Mouse (Mus musculus): ENCODE data around the gene Greb1.

Greb1 gene

DNA sequence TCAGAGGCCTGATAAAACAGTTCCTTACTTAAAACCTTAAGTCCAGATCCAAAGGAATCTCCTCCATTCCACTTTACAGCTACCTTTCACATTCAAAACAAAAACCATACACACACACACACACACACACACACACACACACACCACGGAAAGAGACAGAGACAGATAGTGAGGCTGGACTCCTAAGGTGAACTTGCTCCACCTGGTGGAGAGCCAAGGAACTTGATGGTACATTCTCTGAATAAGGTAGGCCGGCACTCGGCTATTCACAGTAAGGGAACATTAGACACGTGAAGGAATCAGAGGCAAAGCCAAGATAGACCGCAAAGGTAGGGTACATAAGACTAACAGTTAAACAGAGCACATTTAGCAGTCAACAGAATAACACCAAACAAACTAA is 4.8 kb upstream of the Greb1 start:
- peak; percentile 29 to 65 for DNase-seq (ENCODE audit: low spot score in 2 of 2)

DNA sequence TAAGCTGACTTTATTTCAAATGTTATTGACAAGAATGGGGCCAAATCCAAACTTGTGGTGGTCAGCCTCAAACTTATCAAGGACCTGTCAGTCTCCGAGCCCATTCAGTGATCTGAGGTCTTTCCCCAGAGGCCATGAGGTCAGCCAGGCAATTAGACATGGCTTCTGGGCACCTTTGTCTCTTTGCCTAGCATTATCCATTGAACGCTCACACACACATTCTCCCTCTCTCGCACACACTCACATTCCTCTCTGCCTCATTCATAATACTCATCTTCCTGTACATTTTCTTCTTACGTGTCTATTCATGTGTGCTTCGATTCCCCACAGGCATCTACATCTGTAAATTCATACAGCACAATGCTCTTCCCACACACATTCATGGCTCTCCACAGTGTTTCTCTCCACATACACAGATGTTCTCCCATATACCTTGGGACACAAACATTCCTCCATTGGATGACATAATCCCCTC is 3.3 kb upstream of the Greb1 start:
- DNase-seq (ENCODE audit: low spot score in 2 of 2): no peak

GRCm38 (mm10) chr12:16803237-16803955 is 2.7 kb upstream of the Greb1 start:
- no peak for DNase-seq (ENCODE audit: low spot score in 2 of 2)

DNA sequence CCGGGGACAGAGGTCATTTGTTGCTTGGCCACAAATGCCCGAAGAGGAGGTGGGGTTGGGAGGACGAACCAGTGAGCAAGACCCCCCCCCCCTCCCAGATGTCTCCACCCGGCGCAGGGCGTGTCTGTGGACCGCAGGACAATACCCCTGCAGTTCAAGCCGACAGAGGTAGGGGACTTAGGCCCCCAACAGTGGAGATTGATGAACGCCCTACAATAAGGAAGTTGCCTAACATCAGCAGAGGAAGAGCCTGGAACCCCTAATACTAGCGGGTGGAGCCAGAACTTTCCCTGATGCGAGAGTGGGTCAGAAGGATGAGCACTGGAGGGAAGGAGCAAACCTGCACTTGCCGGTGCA is 251 bp upstream of the Greb1 start:
- DNase-seq (ENCODE audit: low spot score in 2 of 2): no peak

- no peak for DNase-seq (ENCODE audit: low spot score in 2 of 2)
These were observed 793 bp downstream of the Greb1 start for GRCm38 (mm10) chr12:16799928-16800258.

DNA sequence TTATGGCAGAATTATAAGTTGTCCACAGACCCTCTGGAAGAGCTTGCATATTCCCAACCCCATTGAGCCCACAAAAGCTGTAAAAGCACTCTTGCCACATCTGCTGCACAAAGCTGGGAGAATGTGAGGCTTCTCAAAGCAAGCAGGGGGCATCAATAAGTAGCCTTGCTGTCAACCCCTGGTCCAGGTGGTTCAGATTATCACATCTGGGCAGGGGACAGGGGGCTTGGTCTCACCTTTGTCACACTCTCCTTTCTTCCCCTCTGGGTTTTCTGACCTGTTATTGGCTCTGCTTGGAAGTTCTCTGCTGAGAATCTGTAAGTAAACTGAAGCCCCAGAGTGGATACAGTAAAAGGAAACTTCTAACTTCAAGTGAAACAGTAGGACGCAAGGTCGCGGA is 1.8 kb downstream of the Greb1 start:
- DNase-seq (ENCODE audit: low spot score in 2 of 2): no peak

DNA sequence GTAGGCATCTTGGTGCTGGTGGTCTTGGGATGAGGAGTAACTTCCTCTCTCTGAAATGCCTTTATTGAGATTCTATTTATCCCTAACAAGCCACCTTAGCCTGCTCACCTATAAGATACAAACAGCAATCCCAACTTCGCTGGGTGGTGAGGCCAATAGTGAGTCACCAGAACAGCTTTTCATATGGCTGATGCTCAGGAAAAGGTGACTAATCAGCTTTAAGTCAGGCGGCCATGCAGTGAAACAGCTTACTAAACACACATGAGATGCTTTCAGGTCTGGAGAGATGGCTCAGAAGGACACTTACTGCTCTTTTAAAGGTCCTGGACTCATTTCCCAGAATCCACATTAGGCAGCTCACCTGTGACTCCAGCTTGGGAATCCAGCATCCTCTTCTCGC is 4.9 kb downstream of the Greb1 start:
- no peak for DNase-seq (ENCODE audit: low spot score in 2 of 2)

- no peak for DNase-seq (ENCODE audit: low spot score in 2 of 2)
These were observed 7.3 kb downstream of the Greb1 start for GRCm38 (mm10) chr12:16793371-16793770.

DNA sequence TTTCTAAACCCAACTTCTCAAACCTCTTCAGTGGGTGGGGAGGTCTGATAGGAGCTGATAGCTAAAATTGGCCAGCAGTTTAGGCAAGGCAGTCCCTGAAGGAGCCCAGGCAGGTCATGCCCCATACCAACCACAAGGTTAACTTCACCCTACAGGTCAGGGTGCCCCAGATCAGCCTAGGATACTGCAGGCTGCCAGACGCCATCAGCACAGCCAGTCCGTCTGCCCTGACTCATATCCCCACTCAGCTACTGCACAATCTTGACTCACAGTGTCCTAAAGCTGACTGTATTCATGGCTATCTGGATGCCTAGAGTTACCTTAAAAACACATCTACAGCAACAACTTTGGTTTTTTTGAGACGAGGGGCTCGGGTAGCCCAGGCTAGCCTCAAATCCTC is 10.2 kb downstream of the Greb1 start:
- DNase-seq (ENCODE audit: low spot score in 2 of 2): no peak

DNA sequence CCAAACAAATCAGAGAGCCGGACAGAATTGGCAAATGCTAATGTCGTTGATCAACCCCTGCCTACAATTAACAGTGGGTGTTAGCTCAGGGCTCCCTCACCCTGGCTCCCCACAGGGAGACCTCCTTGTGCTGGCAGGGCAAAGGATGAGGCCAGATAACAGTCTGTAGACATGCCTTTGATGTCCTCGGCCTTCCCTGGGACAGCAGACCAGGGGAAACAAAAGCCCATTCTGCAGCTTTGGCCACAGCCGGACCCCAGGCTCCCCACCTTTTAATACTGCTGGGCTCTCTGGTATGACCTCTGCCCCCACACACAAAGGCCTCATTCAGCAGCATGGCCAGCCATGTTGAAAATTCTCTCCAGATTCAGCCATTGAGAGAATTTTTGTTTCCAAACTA is 10.9 kb downstream of the Greb1 start:
- DNase-seq (ENCODE audit: low spot score in 2 of 2): no peak

DNA sequence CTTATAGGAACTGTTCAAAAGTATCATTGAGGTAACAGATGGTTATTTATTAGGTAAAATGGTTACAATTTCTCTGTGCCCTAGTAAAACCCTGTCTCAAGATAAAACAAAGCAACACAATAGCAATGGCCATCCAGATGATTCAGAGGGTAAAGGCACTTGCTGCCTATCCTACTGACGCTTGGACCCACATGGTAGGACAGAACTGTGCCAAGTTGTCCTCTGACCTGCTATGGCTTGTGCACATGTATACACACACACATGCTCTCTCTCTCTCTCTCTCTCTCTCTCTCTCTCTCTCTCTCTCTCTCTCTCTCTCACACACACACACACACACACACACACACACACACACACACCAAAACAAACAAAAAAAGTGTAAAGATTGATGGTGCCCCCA is 11.5 kb downstream of the Greb1 start:
- DNase-seq (ENCODE audit: low spot score in 2 of 2): no peak

GRCm38 (mm10) chr12:16788600-16788999 is 12.1 kb downstream of the Greb1 start:
- no peak for DNase-seq (ENCODE audit: low spot score in 2 of 2)

GRCm38 (mm10) chr12:16781034-16781746 is 19.5 kb downstream of the Greb1 start:
- DNase-seq (ENCODE audit: low spot score in 2 of 2): no peak

DNA sequence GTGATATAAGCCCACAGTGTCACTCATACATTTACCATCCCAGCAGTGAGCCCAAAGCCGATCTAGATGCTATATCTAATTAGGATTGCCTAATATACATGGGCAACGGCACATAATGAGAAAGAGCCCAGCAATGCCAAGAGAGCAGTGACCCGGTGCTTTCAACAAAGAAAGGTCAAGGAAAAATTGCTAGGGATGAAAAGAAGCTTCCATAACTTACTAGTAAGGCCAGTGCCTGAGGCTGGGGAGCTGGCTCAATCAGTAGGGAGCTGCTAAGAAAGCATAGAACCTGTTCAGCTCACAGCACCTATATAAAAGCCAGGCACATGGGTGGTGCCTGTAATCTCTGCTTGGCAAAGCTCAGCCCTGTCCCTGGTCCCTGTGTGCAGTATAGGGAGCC is 20.4 kb downstream of the Greb1 start:
- no peak for DNase-seq (ENCODE audit: low spot score in 2 of 2)

- DNase-seq (ENCODE audit: low spot score in 2 of 2): no peak
These were observed 21.5 kb downstream of the Greb1 start for GRCm38 (mm10) chr12:16779165-16779564.

DNA sequence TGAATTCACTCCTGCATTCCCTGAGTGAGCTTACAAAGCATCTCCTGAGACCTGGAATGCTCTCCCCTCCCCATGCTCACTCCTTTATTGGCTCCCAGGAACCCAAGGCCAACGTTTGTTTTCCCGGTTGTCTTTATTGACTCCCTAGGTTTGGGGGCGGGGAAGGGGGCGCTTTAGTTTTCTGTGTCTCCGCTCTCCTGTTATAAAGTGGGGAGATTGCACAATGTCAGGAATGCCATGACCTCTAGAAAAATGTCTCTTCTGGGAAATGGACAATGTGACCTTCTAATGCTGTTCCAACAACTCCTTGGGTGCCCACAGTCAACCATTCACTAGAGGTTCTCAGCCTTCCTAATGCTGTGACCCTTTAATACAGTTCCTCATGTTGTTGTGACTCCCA is 22.2 kb downstream of the Greb1 start:
- DNase-seq (ENCODE audit: low spot score in 2 of 2): no peak

GRCm38 (mm10) chr12:16775351-16775750 is 25.3 kb downstream of the Greb1 start:
- DNase-seq (ENCODE audit: low spot score in 2 of 2): no peak

GRCm38 (mm10) chr12:16774605-16775004 is 26.1 kb downstream of the Greb1 start:
- no peak for DNase-seq (ENCODE audit: low spot score in 2 of 2)

GRCm38 (mm10) chr12:16769601-16770165 is 31.0 kb downstream of the Greb1 start:
- no peak for DNase-seq (ENCODE audit: low spot score in 2 of 2)

DNA sequence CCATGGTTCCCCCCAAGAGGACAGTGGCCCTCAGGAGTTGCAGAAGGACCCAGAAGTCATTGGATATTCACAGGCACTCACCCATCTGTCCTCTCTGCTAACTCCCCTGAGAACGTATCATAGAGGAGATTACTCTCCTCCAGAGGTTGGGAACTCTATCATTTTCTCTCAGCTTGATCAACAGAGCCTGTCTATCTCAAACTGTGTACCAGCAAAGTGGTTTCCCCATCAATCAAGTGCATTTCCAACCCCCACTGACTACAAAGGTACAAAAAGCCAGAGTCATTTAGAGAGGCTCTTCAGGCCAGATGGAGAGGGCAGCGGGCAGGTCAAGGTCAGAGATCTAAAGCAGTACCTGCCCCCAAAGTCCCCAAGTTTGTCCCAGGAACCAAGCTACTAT is 32.0 kb downstream of the Greb1 start:
- no peak for DNase-seq (ENCODE audit: low spot score in 2 of 2)

DNA sequence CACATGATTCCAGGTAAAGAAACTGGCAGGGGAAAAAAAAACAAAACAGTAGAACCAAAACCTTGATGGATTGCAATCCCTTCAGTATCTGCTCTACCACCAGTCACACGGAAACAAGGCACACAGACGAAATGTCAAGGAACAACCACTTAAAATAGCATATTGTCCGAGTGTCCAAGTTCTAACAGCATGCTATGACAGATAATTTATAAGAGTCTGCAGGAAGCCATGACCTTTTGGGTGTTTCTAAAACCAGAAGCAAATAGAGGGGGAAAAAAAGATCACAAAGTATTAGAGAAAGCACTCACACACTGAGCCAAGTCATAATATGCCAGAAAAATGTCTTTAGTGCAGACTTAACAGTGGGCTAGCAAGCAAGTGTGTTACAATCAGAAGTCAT is 32.4 kb downstream of the Greb1 start:
- DNase-seq (ENCODE audit: low spot score in 2 of 2): no peak

DNA sequence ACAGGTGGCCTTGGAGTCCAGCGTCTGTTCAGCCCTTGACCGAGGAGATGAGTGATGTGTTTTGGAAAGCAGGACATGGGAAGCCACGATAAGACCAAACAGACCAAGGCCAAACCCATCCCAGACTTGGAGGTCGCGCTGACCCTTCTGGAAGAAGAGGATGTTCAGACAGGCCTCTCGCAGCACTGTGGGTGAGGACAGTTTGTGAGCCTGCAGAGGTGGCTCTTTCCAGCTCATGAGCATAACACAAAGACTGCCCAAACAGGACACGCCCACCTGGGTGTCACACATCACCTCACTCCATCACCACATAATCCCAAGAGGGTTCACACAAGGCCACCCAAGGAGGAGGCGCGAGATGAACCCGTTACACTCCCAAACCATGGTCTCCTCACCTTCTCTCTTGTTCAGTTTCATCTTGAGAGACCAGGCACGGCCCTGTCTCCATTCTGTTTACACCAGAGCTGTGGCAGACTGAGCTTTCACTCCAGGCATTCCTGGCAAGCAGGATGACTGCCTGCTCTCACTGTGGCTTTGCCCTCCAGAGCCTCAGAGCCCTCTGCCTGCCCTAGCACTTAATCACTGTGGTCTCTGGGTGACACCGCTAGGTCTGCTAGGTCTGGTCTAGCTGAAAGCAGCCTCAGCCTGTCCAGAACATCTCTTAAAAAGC is 35.8 kb downstream of the Greb1 start:
- DNase-seq (ENCODE audit: low spot score in 2 of 2): no peak
